Mouse (Mus musculus) kidney, adult 9 months (tissue): ENCODE data around the gene Fam20c.

ENCODE experiments used
- DNase-seq: peaks from one replicate; pipeline ENCODE4 v3.0.0; 2022

Fam20c gene

DNA sequence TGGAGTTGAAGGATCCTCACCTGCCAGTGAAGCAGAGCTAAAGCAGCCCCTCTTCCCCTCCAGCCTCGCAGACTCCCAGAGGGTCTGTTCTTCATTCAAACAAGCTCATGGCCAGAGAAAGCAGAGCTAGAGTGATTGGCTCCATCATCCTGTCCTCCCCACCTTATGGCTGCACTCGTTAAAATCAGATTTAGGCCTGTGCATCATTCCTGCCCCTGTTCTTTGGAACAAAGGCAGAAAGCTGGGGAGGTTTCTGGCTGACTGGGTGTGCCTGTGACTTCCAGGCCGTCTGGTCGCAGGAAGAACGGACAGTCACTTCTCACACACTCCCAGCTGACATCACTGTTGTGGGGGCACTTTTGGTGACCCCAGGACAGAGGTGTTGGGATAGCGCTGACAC lies 2.8 kb downstream of the Fam20c start:
- DNase-seq: no peak

DNA sequence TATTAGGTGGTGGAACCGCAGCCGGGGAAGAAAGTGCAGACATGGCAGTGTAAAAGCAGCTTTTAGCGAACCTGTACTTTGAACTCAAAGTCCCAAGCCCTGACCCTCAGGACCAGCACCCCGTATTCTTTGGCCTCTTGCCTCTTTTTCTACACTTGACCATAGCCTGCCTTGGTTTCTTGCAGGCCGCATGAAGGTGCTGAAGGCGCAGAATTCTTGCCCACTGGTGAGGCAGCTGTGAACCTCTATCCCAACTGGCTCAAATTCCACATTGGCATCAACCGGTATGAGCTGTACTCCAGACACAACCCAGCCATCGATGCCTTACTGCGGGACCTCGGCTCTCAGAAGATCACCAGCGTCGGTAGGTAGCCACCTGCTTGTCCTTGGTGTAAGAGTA lies 3.3 kb downstream of the Fam20c start:
- peak; percentile 75 for DNase-seq

DNA sequence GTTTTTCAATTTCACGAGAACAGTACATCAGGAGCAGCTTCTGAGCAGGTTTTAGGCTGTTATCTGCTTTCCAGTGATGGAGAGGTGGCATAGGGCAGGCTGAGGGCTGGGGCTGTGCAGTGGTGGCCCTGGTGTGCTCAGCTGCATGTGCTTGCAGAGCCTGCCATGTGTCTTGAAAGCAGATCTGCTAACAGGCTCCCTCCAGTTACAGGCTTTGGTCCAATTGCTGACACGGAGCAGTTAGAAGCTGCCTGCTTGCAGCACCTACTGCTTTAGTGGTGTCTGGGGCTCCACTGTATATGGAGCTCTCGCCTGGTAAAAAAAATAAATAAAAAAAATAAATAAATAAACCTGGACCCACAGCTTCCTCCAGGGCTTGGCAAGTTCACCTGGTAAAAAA lies 4.2 kb downstream of the Fam20c start:
- DNase-seq: peak; percentile 22

DNA sequence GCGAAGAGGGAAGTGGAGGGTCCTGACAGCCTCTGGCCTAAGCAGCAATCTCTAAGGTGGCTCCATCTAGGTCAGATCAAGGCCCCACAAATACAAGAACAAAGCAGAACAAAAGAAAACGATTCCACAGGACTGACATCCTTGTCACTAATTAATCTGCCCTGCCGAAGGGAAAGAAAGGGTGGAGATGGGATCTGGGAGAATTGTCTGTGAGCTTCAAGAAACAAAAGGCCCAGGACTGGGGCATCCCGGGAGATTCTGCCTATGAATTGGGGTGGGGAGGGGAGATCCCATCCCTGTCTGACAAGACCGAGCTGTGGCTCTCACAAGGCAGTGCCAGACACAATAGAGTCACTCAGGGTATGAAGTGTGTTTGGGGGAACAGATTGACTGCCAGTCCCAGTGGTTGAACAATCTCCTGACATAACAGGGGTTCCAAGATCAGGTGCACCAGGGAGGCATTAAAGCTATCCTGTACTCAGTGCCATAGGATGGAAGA lies 7.6 kb downstream of the Fam20c start:
- no peak for DNase-seq

DNA sequence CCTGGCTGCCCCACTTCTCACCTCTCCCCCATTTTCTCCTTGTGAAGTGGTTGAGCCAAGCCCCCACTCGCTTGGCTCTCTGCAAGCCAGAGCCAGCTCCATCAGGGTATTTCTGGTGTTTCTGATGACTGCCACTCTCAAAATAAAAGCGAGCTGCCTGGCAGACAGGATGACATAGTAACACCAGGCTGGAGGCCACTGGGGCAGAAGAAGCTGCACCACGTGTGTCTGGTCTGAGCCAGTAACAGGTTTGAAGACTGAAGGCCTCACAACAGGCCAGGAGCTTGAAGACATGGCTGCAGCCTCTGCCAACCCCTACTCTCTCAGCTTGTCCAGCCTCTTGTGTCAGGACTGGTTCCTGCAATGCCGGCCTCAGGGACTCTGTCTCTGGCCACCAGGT lies 8.0 kb downstream of the Fam20c start:
- DNase-seq: no peak

DNA sequence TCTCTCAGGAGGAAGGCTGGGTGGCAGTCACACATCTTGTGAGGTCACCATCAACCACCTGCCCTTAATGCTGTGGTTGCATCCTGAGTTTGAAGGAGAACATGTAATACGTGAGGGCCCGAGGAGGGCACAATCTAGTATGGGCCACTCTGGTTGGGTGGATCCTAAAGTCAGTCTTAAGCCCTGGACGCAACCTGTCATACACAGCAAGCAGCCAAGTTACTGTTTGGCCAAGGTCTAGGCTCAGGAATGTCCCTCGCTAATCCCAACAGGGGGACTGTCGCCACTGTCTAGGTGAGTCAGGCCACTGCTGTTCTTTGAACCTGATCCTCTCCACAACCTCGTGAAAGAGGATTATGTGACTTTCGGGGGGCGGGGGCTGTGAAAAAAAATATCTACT lies 10.3 kb downstream of the Fam20c start:
- no peak for DNase-seq

DNA sequence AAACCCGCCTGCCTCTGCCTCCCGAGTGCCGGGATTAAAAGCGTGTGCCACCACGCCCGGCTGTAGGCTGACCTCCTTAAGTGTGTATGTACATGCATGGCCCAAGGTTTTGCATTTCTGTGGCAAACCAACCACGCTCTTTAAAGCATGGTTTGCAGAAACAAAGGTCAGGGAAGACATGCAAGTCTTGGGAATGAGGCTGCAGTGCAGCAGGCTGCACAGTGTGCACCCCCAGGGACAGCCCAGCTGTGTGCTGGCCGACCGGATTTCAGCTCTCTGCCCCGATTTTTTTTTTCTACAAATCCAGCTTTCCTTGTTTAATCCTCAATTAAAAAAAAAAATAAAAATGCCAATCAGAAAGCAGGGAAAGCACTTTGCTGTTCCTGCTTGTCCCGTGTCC lies 13.3 kb downstream of the Fam20c start:
- DNase-seq: no peak

DNA sequence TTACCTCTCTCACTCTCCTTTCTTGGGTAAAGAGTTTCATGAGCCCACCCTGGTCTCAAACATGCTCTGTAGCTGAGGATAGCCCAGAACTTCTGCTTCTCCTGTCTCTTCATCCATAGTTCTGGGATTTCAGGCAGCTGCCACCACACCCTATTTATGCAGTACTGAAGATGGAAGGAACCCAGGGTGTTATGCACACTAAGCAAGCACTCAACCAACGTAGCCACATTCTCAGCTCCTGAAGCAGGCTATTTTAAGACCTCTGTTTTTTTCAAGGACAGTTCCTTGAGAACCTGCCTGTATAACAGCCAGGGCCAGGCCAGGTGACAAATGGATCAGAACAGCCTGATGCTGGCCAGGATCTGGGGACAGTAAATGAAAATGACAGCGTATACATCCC lies 14.4 kb downstream of the Fam20c start:
- no peak for DNase-seq

DNA sequence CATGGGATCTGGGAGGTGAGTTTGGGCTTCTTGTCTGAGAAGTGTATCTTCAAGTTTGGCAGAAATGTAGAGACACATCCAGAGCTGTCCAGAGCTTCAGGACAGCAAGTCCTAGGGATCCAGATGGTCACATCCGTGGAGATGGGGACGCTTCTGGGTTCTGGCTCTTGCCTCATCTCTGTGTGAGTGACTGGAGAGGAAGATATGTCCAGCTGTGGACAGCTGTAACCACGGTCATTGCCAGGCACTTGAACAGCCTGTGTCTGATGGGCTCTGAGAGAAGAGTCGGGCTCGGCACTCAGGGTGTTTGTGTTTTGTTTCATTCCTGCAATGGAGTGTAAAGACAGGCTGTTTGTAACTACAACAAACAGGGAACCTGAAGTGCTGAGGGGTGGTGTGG lies 14.8 kb downstream of the Fam20c start:
- DNase-seq: no peak

DNA sequence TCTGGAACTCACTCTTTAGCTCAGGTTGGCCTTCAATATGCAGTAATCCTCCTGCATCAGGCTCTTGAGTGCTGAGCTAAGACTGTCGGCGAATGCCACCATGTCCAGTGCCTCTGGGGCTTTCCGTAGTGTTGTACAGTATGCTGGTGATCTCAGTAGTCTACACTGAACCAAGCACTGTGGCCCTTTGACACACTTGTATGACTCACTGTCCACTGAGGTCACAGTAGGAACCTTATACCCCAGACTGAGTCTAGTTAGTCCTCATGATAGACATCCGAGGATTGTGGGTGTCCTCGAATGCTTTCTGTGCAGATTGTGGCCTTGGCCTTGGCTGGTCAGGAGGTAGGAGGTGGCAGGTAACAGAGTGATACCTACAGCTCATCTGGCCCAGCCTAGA lies 20.8 kb downstream of the Fam20c start:
- no peak for DNase-seq

DNA sequence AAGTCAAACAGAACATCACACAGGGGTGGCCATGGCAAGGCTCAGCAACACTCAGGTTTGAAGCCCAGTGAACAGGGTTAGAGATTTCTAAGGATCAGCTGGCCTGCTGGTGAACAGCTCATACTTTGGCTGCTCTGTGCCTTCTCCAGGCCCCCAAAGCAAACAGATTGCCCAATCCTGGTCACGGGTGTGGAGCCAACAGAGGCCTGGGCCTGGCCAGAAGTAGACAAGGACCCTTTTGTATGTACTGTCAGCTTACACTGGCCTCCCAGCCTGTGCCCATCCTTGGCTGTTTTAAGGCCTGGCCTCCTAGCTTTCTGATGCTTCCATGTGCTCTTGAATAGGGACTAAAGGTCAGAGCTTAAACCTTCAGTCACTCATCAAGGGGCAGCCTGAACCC lies 22.0 kb downstream of the Fam20c start:
- no peak for DNase-seq

DNA sequence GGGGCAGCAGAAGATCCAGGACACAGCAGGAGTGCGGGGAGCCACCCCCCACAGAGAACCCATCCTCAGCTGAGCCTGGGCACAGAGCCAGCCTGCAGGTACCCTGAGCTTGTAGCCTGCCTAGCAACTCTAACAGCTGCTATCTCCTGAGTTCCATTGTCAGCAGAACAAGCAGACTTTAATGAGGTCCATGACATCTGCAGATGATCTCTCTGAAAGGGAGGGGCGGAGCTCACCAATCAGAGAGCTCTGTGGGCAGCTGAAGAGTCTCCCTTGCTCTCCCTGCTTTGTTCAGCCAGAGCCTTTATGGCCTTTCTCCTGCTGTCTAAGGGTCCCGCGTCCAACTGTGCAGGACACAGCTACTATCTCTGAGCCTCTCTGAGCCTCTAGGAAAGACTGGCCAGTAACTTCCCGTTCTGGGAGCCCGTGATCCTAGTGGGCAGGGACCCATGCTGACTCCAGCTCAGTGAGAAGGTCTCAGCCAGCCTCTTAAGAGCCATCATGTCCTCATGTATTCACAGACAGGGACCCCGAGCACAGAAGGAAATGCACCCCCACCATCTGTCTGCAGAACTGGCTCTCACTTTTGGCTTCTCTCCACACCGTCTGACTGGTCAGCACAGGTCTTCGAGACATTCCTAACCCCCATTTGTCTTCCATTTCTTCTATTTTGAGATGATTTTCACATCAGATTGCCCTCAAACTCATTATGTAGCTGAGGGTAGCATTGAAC lies 24.6 kb downstream of the Fam20c start:
- peak; percentile 57 for DNase-seq

DNA sequence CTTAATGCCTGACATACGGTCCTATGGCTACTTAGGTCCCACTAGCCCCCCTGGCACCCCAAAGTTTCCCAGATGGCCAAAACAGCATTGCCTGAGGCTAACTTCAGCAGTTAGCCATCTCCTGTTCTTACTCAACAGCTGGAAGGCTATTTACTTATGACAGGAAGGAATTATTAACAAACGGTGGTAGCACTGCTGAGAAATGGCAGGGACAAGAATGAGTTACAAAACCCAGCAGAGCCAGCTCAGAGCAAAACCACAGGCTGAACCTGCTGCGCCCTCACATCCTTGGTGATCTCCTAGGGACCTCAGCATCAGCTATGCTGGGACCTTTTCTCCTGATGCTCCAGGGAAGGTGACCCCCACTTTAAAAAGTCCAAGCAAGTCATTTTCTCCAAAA lies 25.3 kb downstream of the Fam20c start:
- no peak for DNase-seq

DNA sequence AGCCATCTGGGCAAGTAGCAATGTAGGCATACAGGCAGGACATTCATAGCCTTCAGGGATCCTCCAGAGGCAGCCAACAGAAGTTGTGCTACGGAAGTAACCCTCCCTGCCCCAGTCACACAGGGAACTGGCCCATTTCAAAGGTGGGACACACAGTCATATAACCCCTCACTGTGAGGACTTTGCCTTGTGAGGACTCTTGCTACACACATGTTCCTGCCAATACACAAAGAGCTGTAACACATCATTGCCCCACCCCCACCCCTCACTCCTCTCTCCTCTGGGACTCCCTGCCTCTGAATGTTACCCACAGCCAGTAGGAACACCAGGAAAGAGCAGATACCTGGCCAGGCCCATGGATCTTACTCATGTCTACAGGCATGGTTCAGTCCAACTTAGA lies 28.4 kb downstream of the Fam20c start:
- DNase-seq: no peak

DNA sequence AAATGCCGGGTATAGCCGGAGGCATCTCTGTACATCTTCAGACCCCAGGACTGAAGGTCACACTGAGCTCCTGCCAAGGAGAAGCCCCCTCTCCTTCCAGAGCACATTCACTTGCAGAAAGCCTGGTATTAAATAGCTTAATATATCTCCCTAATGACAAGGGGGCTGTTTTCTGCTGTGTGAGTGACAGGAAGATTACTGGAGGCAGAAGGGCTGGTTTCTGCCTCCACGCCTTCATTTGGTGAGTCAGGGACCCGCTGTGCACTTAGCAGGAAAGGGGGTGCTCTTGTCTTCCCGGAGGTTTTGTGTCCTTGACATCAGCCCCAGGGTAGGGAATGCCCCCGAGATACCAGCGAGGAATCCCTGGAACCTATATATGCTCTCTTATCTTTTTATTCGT lies 28.9 kb downstream of the Fam20c start:
- no peak for DNase-seq

DNA sequence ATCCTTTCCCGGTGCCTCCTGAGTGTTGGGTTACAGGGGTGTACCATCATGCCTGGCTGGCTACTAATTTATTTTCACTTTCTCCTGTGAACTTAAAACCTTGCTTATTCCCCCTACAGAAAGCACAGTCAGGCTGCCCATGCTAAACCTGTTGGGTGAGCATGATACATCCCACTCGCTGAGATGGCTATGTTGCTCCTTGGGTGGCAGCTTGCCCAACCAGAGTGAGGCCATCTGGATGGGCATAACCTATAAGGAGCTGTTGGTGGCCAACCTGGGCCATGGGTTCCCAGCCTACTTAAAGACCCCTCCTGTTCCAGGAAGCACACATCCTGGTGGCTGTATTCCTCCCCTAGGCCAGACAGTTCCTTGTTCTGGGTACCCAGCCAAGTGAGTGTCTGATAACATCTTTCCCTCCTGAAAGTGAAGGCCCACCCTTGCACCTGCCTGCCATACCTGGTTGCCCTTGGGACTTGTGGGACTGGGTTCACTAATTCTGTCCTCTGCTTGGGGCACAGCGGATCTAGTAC lies 31.7 kb downstream of the Fam20c start:
- peak; percentile 24 for DNase-seq

DNA sequence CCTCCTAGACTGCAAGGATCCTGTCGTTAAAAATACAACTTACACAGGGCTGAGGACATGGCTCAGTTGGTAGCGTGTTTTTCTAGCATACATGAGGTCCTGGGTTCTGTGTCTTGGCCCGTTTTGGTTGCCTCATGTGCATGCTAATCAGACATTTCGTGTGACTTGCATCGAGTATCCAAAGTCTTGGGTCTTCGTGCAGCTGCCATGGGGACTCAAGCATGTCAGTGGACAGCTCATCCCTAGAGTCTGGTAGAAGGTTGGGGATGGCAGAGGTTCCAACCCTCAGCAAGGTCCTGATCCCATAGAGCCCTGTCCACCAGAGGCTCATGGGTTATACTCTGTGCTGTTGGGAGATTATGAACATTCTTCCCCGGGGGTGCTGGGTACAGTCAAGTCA lies 33.3 kb downstream of the Fam20c start:
- DNase-seq: no peak

DNA sequence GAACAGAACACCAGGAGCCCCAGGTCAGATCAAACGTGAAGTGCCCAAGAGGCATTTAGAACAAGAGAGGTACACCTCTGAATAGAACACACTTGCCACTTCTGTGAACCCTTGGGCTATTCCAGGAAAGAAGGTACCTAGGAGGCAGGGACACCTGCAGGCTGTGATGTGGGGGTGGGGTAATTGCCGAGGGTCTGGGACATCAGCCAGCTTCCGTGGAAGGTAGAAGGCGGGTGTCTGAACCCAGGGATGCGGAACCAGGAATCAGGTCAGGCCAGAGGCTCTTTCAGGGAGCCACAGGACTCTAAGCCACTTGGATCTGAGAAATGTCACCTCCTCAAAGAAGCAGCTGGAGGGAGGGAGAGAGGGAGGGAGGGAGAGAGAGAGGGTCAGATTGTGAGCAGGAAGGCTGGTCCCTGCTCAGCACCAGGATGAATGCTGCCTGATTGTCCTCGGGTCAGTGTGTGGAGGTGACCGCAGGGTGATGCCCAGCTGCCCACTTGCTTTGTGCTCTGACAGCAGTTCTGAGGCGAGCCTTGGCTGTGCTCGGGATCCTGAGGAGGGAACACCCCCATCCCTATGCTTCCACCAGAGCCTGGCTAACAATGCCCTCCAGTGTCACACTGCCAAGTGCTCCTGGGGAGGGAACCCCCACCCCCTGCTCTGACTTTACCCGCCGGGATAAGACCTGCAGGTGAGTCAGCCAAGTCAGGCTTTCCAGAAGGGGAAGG lies 34.3 kb downstream of the Fam20c start:
- peak; percentile 84 for DNase-seq

DNA sequence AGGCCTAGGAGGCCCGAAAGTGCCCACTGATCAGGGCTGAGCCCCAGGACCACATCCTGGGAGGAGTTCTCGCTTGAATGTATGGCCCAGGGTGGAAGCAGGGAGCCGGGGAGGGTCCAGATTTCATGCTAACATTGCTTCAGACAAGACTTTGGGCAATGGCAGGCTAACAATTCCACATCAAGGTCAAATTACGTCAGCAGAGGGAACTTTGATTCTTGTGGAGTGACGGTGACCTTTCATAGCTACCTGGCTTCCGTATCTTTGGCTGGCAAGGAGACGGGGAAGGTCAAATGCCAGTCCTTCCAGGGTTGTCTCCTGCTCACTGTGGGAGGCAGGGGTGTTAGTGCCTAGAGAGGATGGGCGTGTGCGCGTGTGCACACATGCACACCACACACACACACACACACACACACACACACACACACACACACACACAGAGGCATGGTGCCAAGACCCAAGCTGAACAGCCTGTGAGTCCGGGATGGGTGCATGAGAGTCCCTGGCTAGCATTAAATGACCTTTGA lies 36.7 kb downstream of the Fam20c start:
- peak; percentile 59 for DNase-seq

DNA sequence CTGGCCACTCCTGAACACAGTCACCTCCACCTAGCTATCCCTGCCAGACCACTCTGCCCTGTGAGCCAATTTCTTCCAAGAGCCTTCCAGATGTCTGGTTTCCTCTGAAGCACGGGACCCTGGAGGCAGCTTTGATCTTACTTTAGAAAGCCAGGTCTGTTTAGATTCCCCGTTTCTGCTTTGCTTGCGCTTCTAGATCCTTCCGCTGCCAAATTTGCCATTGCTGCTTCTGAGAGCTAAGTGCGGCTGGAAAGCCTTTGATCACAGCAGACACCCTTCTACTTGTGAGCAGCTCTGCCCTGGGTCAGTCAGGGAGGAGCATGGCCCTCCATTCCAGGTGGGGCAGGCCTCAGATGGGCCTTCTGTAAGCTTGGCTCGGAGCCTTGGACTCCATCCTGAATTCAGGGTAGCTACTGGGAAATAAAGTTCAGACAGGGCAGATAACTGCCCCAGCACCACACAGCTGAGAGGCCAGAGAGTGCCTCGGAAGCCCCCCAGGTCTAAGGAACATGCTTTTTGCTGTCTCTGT lies 47.3 kb downstream of the Fam20c start:
- DNase-seq: no peak

DNA sequence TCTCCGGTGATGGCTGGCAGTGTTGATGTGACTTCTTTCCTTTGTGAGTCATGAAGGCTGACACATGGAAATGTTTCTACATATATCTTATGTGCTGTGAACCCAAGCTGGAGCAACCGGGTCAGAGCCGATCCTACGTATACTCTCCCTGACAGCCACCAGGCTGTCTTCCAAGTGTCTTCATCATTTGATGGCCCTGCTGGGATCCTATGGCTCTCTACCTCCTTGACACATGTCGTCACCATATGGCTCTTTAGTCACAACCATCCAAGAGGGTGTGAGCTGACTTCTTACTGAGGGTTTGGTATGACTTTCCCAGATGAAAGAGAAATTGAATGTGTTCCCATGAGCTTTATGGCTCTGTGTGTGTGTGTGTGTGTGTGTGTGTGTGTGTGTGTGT lies 50.0 kb downstream of the Fam20c start:
- no peak for DNase-seq

DNA sequence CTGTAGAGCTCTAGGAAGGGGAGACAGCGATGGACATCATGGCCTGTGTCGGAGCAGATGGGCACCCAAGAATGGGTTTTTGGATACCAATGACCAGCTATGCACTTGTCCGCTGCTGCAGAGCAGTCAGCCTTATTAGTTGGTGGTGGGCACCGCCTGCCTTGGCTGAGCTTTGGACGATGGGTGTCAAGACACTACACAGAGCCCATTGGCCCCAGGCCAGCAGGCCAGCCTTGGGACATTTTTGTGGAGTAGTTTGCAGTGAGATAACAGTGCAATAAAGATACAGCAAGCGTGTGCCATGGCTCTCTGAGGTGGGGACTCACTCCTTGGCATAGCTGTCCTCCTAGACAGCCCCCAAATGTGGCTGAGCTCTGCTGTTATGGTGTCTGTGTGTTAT lies 55.5 kb downstream of the Fam20c start:
- no peak for DNase-seq

DNA sequence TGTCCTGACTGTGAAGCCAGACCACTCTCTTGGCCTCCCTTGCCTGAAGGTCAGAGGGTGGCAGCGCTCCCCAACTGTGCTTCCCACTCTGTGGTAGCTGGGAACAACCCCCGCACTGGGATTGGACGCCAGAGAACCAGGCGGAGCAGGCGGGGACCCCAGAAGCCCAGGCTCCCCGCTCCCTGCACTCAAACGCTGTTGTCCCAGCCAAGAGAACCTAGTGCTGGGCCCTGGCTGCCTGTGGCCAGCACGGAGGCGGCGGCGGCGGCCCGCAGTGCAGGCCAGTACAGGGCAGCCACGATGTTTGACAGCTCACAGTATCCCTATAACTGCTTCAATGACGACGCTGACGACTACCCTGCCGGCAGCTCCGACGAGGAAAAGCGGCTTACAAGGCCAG lies 65.5 kb downstream of the Fam20c start, which contains the start of gene Gm5294:
Gene Gm5294 (plus strand): TSS at position 301 of the 400 bp plus-strand sequence.
- DNase-seq: no peak
